Mouse (Mus musculus) embryonic facial prominence, embryonic 15.5 days (tissue): ENCODE measurements around the gene Ciao2b. TPM values are rescaled to one million over a fixed set of nuclear protein-coding genes. Genes with fewer than 3 reads are reported as not detected.
A peak's percentile ranks its signal among the peaks of the same experiment; 100 is the strongest.

ENCODE experiments used
- ATAC-seq: fragments of 200-750 bp; cut with Nextera tagmentation; 2 replicates; pipeline ENCODE4 v1.8.0; 2017; ENCODE audit warnings: low read depth, moderate TSS enrichment; ENCODE audit not compliant: insufficient number of reproducible peaks, low FRiP score, low TSS enrichment
- H3K27ac ChIP-seq: fragments of 300-500 bp; sonication (generic); replicated peaks from 2 replicates; pipeline ENCODE4 v1.5.1; 2015; ENCODE audit warnings: mild to moderate bottlenecking, inconsistent platforms
- H3K27me3 ChIP-seq: fragments of 300-500 bp; sonication (generic); 2 replicates; pipeline ENCODE4 v1.6.1; 2015; ENCODE audit warnings: inconsistent platforms
- H3K36me3 ChIP-seq: fragments of 300-500 bp; sonication (generic); 2 replicates; pipeline ENCODE4 v1.6.1; 2015; ENCODE audit warnings: mild to moderate bottlenecking, inconsistent platforms
- H3K4me1 ChIP-seq: fragments of 300-500 bp; sonication (generic); 2 replicates; pipeline ENCODE4 v1.6.1; 2015; ENCODE audit warnings: inconsistent platforms
- H3K4me2 ChIP-seq: fragments of 300-500 bp; sonication (generic); replicated peaks from 2 replicates; pipeline ENCODE4 v1.6.1; 2015; ENCODE audit warnings: mild to moderate bottlenecking, inconsistent platforms
- H3K4me3 ChIP-seq: fragments of 300-500 bp; sonication (generic); replicated peaks from 2 replicates; pipeline ENCODE4 v1.5.1; 2015; ENCODE audit warnings: mild to moderate bottlenecking, inconsistent platforms
- H3K9ac ChIP-seq: fragments of 300-500 bp; sonication (generic); 2 replicates; pipeline ENCODE4 v1.6.1; 2015; ENCODE audit warnings: inconsistent platforms
- H3K9me3 ChIP-seq: fragments of 300-500 bp; sonication (generic); replicated peaks from 2 replicates; pipeline ENCODE4 v1.6.1; 2016; ENCODE audit warnings: inconsistent platforms
- WGBS: fragments of 180-500 bp; shearing (Covaris S2); methylation state at CpG from one replicate; pipeline ENCODE4 v1.1.7; 2015; 5-methylcytosine and 5-hydroxymethylcytosine counted together
- polyA plus RNA-seq: library from polyadenylated mRNA; unstranded; fragments of >200 nt; fragmentation: Nextera tagmentation; extraction: Ambion mirVana; gene quantifications from 2 replicates; pipeline ENCODE4 v1.2.1, GENCODE M21; 2015

The Ciao2b gene
- polyA plus RNA-seq, 1 experiment from 2014 or later = 90.6 TPM

DNA sequence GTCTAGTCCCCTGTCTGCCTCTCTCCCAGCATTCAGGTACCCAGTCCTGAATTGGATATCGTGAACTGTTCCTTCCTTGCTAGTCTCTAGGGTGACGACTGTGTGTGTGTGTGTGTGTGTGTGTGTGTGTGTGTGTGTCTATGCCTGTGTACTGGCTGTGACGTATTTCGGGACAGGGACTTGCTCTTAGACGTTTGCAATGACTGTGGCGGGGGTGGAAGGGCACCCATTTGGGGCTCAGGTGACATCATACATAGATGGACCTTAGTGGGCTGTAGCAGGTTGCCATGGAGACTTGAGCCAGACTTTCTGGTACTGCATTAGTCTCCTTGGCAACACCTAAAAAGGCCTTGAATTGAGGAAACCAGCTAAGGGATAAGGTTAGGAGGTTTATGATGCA is 9.3 kb downstream of the Ciao2b start:
- Histone ChIP-seq H3K9me3 (no peaks in the 10 kb centered on the region), H3K27me3 (peaks cover 24% of the 10 kb centered on the region), H3K4me2 (peak overlapping the region; percentile 57; the same call in 1 of the 2 replicates), H3K4me1 (peaks cover 19% of the 10 kb centered on the region), H3K36me3 (peaks cover 12% of the 10 kb centered on the region; the same call in 1 of the 2 replicates), H3K27ac (no peak overlapping the region), H3K9ac (no peak overlapping the region), H3K4me3 (no peak overlapping the region)
- WGBS = 68% methylated on average over 6 of the region's 6 CpGs
- no peak for ATAC-seq

DNA sequence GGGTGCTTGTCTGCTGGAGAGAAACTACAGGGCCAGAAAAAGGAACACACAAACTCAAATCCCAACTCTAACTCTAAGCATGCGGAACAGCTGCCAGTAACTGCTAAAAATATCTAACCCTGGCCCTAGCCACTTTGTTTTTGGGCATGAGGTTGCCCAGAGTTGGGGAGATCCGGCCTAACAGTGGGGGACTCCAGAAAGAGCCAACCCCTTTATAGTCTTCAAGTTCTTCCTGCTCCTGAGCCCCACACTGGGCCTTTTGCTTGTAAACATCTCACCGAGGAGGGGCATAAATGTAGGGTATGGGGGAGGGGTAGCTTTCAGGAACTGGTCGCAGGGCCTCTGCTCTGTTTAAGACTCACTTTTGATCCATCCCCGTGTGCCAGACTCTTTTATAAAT is 9.8 kb downstream of the Ciao2b start:
- no peak overlapping the region for H3K9ac ChIP-seq
- H3K4me2 ChIP-seq = peak overlapping the region; percentile 57
- peaks cover 24% of the 10 kb centered on the region for H3K27me3 ChIP-seq
- no peaks in the 10 kb centered on the region for H3K9me3 ChIP-seq
- peaks cover 19% of the 10 kb centered on the region for H3K4me1 ChIP-seq
- H3K27ac ChIP-seq = peak overlapping the region; percentile 65; the same call in 1 of the 2 replicates
- peak overlapping the region; percentile 41; the same call in 1 of the 2 replicates for H3K4me3 ChIP-seq
- ATAC-seq = no peak
- peaks cover 12% of the 10 kb centered on the region; the same call in 1 of the 2 replicates for H3K36me3 ChIP-seq
- 22% methylated on average over 5 of the region's 5 CpGs for WGBS

DNA sequence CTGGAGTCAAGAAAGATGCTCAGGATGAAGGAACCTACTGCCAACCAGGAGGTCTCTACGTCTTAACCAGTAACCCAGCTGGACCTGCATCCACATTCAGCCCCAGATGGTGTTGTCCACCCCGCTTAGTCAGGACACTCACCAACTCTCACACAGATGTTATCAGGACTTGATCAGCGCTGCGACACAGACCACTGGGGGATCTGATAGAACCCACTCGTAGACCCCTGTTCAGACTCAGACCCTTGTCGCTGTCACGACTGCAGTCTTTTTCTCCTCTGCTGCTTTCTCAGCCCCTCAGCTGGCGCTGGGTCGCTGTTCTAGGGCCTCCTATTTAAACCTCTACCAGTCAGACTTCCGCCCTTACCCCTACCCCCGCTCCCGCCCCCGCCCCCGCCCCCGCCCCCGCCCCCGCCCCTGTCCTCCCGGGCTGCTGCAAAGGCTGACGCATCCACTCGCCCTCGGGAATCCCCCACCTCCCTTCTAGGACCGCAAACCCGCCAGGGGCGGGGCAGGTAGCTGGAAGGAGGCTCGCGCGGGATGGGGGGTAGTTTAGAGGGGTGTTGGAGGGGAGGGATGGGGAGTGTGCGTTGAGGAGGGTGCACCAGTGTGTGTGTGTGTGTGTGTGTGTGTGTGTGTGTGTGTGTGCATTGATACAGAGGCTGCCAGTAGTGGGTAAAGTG is 10.6 kb downstream of the Ciao2b start, which contains the start of gene Rrad:
TSS of gene Rrad (minus strand) at position 347 of the 683 bp plus-strand sequence.
- peak within 1 kb of the TSS; percentile 65; the same call in 1 of the 2 replicates for H3K27ac ChIP-seq
- ATAC-seq = peak; percentile 76
- peak within 1 kb of the TSS; percentile 15; the same call in 1 of the 2 replicates for H3K9ac ChIP-seq
- H3K4me3 ChIP-seq = peak within 1 kb of the TSS; percentile 41
- no peaks in the 10 kb centered on the region for H3K9me3 ChIP-seq
- H3K4me2 ChIP-seq = peak within 1 kb of the TSS; percentile 57
- H3K36me3 ChIP-seq = peaks cover 12% of the 10 kb centered on the region; the same call in 1 of the 2 replicates
- H3K4me1 ChIP-seq = peaks cover 19% of the 10 kb centered on the region
- peaks cover 24% of the 10 kb centered on the region for H3K27me3 ChIP-seq
- under 1% methylated on average over 27 of the region's 28 CpGs for WGBS

DNA sequence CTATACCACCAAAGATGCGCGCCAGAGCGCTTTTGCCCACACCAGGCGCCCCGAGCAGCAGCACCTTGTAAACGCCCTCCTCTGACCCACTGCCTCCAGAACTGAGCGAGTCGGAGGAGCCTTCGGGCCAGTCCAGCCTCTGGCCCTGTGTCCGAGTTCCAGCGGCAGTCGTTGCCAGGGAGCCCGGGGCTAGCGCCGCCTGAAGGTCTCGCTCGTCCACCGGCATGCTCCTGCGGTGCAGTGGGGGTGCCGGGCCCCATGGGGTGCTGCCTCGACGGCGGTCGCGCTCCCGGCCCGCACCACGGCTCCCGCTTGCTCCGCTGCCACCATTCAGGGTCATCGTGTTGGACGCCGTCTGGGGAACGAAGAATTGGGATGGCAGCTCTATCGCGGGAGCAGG is 11.2 kb downstream of the Ciao2b start:
- H3K4me1 ChIP-seq = peaks cover 19% of the 10 kb centered on the region
- 1% methylated on average over 36 of the region's 36 CpGs for WGBS
- 0 out of 2 replicates have a peak overlapping the region, but pooled peaks have one; percentile 15 for H3K9ac ChIP-seq
- peaks cover 24% of the 10 kb centered on the region for H3K27me3 ChIP-seq
- peak overlapping the region; percentile 57 for H3K4me2 ChIP-seq
- H3K27ac ChIP-seq = no peak overlapping the region
- ATAC-seq = no peak
- peak overlapping the region; percentile 41 for H3K4me3 ChIP-seq
- H3K9me3 ChIP-seq = no peaks in the 10 kb centered on the region
- H3K36me3 ChIP-seq = peaks cover 8% of the 10 kb centered on the region; the same call in 1 of the 2 replicates

DNA sequence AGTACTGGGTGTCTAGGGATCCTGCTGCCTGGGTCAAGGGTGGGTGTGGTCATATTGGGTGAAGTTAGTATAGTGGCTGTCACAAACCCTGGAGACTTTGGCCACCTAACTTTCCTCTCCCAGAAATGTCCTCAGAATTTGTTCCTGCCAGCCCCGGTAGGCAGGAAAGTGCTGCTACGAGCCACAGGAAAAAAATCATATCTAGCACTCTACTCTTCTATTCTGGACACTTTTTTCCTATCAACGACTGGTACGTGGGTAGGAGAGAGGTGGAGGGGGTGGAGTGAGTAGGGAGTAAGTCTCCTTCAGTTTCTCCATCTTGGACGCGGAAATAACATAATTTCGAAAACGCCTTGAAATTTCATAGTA is 11.7 kb downstream of the Ciao2b start:
- Histone ChIP-seq H3K9ac (no peak overlapping the region), H3K9me3 (no peaks in the 10 kb centered on the region), H3K36me3 (0 out of 2 replicates have a peak, but pooled peaks cover 3% of the 10 kb centered on the region), H3K27ac (no peak overlapping the region), H3K4me1 (peaks cover 19% of the 10 kb centered on the region), H3K4me2 (peak overlapping the region; percentile 57), H3K4me3 (peak overlapping the region; percentile 41), H3K27me3 (peaks cover 24% of the 10 kb centered on the region)
- 33% methylated on average over 8 of the region's 8 CpGs for WGBS
- no peak for ATAC-seq

DNA sequence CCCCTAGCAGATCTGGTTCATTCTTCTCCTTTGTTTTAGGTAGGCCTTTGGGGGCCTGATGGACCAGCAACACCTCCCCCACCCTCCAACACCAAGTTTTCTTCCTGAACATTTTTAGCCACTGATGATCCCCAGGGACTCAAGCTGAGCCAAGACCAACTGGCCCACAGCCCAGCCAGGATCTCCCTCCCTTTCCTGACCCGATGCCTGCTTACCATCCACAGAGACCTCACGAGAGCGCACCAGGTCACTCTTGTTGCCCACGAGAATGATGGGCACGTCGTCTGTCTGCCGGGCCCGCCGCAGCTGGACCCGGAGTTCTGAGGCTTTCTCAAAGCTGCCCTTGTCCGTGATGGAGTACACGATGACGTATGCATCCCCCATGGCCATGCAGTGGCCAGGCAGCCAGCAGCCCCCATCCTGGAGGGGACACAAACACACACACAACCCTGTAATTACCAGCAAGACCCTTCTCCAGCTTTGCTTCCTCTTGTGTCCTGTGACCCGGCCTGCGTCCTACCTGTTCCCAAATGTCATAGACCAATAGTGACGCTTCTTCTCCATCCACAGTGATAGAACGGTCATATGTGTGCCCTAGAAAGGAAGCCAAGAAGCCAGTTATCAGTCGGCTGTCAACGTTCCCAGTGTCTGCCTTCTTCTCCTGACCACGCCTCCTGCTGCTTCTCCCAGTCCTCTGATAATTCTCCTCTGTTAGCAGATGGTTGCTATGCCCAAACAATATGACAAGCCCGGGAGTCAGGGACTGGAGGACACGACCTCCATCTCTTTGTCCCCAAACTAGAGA is 12.3 kb downstream of the Ciao2b start:
- no peaks in the 10 kb centered on the region for H3K36me3 ChIP-seq
- peaks cover 19% of the 10 kb centered on the region for H3K4me1 ChIP-seq
- H3K27ac ChIP-seq = no peak overlapping the region
- H3K27me3 ChIP-seq = peaks cover 24% of the 10 kb centered on the region
- 0 out of 2 replicates have a peak overlapping the region, but pooled peaks have one; percentile 57 for H3K4me2 ChIP-seq
- H3K4me3 ChIP-seq = peak overlapping the region; percentile 41
- WGBS = 74% methylated on average over 22 of the region's 22 CpGs
- H3K9ac ChIP-seq = no peak overlapping the region
- no peak for ATAC-seq
- no peaks in the 10 kb centered on the region for H3K9me3 ChIP-seq

DNA sequence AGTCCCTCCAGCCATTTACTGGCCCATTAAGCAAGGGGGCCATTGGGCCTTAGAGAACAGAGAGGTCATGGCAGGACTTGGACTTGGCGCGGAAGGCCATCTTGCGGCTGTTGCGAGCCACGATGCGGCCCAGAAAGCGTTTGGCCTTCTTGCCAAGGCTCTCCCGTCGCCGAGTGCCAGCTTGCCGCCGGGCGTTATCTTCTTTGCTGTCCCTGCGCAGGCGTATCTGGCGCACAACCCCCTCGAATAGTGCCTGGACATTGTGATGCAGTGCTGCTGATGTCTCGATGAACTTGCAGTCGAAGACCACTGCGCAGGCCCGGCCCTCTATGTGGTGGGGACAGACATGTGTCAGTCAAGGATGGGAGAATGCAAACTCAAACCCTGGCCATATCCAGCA is 13.4 kb downstream of the Ciao2b start:
- Histone ChIP-seq H3K27ac (no peak overlapping the region), H3K4me3 (no peak overlapping the region), H3K9me3 (no peaks in the 10 kb centered on the region), H3K4me1 (peaks cover 19% of the 10 kb centered on the region), H3K4me2 (no peak overlapping the region), H3K27me3 (peaks cover 24% of the 10 kb centered on the region), H3K9ac (no peak overlapping the region), H3K36me3 (no peaks in the 10 kb centered on the region)
- ATAC-seq = no peak
- WGBS = 95% methylated on average over 21 of the region's 21 CpGs

DNA sequence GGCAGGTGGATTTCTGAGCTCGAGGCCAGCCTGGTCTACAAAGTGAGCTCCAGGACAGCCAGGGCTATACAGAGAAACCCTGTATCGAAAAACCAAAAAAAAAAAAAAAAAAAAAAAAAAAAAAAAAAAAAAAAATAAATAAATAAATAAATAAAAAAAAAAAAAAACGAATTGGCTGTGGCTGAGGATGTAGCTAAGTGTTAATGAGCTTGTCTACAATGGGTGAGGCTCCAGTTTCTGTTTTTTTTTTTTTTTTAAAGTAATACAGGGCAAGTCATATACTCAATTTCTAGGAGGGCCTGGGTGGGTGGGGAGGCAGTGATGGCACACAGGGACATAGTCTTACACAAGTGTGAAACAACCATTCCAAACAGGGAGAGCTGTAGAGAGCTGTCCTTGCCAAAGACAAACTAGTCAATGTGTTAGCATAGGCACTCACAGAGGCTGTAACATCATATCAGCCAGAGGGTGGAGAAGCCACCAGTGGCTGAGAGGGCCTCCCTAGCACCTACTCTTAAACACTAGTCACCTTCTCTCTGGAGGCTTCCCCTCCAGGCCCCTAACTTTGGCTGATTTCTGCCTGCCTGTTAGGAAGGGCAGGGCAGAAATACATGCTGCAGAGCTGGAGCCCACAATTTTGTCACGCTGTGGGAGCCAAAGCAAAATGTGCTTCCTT is 14.6 kb downstream of the Ciao2b start:
- H3K9me3 ChIP-seq = no peaks in the 10 kb centered on the region
- H3K4me1 ChIP-seq = peaks cover 16% of the 10 kb centered on the region
- no peak overlapping the region for H3K9ac ChIP-seq
- H3K4me3 ChIP-seq = no peak overlapping the region
- peaks cover 24% of the 10 kb centered on the region for H3K27me3 ChIP-seq
- WGBS = 61% methylated on average over 4 of the region's 4 CpGs
- ATAC-seq = no peak
- no peaks in the 10 kb centered on the region for H3K36me3 ChIP-seq
- no peak overlapping the region for H3K4me2 ChIP-seq
- H3K27ac ChIP-seq = no peak overlapping the region

DNA sequence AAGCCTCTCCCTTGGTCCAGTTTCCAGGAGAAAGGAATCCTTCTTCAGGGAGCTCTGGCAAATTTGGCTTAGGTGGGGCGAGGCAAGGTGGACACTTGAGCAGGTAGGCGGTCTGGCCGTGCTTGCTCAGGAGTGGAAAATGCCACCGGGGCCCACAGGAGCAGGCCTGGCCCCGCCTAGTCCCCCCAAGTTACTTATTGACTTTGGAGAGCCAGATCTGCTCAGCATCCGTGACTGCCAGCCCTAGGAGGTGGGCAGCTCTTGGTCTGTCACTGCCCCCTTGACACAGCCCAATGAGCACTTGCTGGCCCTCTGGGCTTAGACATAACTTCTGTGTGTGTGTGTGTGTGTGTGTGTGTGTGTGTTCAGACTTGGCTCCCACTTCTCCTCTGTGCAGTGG is 17.6 kb downstream of the Ciao2b start, which contains the start of gene Cdh16:
TSS of gene Cdh16 (minus strand) at position 236 of the 400 bp plus-strand sequence.
- WGBS = 70% methylated on average over 6 of the region's 6 CpGs
- Histone ChIP-seq H3K27me3 (peaks cover 2% of the 10 kb centered on the region; the same call in 1 of the 2 replicates), H3K4me1 (no peaks in the 10 kb centered on the region), H3K36me3 (no peaks in the 10 kb centered on the region), H3K4me2 (no peak within 1 kb of the TSS), H3K4me3 (no peak within 1 kb of the TSS), H3K27ac (no peak within 1 kb of the TSS), H3K9ac (no peak within 1 kb of the TSS), H3K9me3 (no peaks in the 10 kb centered on the region)
- no peak for ATAC-seq

DNA sequence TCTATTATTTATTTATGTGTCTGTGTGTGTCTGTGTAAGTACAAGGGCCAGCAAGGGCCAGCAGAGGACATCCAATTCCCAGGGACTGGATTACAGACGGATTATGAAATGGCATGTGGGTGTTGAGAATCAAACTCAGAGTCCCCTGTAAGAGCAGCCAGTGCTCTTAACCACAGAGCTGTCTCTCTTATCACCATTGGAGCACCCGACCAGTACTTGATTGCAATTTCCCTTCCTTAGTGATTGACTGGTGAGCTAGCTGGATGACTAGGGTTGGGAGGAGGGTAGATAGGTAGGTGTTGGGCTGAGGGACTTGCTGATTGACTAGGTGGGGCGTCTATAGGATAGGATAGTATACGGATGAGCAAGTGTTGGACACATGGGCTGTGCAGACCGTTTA is 21.0 kb downstream of the Ciao2b start:
- Histone ChIP-seq H3K36me3 (no peaks in the 10 kb centered on the region), H3K4me3 (no peak overlapping the region)
- 77% methylated on average over 5 of the region's 5 CpGs for WGBS

DNA sequence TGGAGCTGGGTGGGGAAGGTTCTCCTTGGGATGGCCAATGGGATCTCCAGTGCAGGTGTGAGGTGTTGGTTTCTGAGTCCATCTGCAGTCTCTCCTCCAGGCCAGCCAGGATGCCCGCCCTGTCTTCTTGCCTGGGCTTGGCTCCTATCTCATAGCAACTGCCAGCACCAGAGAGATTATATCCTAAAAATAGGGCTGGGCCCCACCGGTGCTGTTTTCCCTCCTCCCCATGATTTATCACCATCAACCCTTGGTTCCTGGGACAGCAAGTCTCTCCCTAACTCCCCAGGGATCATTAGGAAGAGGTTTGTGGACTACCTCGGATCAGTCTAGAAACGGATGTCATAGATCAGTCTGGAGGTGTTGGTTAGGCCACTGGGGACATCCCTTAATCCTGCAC is 28.6 kb downstream of the Ciao2b start:
- no peaks in the 10 kb centered on the region for H3K9me3 ChIP-seq
- no peaks in the 10 kb centered on the region for H3K27me3 ChIP-seq
- no peak overlapping the region for H3K4me2 ChIP-seq
- no peak overlapping the region for H3K9ac ChIP-seq
- H3K4me3 ChIP-seq = no peak overlapping the region
- H3K27ac ChIP-seq = no peak overlapping the region
- H3K36me3 ChIP-seq = no peaks in the 10 kb centered on the region
- WGBS = 78% methylated on average over 4 of the region's 4 CpGs
- no peaks in the 10 kb centered on the region for H3K4me1 ChIP-seq
- no peak for ATAC-seq

More for the DNA sequence above, 21.0 kb downstream of the Ciao2b start:
- Histone ChIP-seq H3K27me3 (no peaks in the 10 kb centered on the region), H3K9me3 (no peaks in the 10 kb centered on the region), H3K4me1 (no peaks in the 10 kb centered on the region), H3K4me2 (no peak overlapping the region), H3K9ac (no peak overlapping the region), H3K27ac (no peak overlapping the region)
- ATAC-seq = no peak
